Mouse (Mus musculus): ENCODE measurements around the gene Adra1b.

Adra1b gene

DNA sequence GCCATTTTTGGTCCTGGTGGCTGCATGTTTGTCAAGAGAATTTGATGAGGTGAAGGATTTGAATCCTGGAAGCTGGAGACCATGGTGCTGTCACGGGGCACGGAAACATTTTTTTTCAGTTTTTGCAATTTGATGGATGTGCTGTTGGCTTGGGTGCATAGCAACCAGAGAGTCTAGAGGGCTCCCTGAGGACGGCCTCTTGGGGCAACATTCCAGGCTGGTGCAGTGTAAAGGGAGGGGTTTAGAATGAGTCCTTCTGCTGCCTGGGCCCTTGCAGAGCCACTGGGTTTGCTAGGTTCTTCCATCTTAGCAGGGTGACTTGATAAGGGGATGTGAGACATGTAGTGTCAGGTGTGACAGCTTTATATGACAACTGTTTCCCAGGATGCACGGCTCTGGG is 8.5 kb downstream of the Adra1b start:
- peak; percentile 42 for DNase-seq

DNA sequence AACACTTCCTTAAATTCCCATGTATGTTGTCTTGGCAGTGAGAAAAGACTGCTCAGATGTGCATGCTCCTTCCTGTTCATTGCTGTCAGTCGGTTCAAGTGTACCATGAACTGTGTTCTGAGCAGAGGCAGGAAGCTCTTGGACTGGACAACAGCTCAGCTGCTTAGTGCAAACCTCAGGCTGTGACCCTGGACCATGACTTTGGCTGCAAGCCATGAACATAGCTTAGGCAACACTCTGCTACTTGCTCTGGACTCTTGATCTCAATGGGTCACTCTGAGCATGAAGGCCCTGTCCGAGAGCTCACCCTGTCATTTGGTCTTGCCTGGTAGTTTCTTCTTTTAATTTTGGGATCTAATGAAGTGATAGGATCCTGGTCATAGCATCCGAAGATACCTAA is 9.6 kb downstream of the Adra1b start:
- DNase-seq: peak; percentile 42

DNA sequence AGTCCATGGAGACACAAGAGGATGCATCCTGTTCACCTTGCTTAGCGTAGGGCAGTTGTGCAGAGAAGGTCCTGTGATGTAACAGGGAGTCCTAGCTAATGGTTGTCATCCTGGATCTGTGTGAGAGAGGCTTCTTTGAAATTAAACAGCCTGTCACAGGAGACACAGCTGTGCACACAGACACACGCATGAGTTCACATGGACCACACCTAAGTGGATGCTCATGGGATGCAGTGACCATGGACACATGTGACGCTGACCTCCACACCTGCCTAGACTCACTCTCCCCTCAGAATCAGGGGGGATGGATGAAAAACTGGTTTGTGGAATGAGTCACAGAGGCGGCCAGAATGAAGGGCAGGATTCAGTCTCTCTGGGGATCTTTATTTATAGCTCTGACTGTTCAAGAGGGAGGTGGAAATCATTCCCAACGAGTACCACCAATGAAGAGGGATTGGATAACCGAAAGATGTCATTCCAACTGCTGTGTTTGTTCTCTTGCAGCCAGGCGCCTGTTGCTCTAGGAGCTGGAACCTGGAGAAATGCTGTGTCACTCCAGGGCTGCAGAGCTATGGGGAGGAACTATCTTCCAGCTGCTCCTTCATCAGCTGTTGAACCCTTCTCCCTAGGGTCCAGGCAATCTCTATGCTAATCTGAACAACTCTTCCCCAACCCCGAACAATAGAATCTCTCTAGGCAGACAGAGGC is 11.6 kb downstream of the Adra1b start:
- DNase-seq: no peak

DNA sequence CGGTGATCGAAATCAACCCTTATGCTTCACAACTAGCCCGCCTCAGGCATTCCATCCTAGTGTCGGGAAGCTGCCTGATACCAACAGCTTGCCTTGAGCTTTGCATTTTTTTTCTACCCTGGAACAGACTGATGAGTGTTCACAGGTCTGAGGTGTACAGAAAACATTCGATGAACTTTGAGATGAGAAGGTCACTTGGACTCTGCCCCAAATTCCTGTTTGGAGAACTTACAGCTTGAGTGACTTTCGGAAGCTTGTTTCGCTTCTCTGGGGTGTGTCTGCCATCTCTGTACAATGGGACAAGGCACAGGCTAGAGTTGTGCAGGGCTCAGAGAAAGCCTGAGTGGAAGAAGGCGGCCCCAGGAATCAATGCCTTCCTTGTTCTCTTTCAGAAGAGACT is 12.3 kb downstream of the Adra1b start:
- no peak for DNase-seq

GRCm38 (mm10) chr11:43887597-43887996 is 13.4 kb downstream of the Adra1b start:
- DNase-seq: no peak

GRCm38 (mm10) chr11:43884521-43884920 is 16.5 kb downstream of the Adra1b start:
- no peak for DNase-seq

- no peak for DNase-seq
Observed at GRCm38 (mm10) chr11:43883641-43884181, 17.3 kb downstream of the Adra1b start.

DNA sequence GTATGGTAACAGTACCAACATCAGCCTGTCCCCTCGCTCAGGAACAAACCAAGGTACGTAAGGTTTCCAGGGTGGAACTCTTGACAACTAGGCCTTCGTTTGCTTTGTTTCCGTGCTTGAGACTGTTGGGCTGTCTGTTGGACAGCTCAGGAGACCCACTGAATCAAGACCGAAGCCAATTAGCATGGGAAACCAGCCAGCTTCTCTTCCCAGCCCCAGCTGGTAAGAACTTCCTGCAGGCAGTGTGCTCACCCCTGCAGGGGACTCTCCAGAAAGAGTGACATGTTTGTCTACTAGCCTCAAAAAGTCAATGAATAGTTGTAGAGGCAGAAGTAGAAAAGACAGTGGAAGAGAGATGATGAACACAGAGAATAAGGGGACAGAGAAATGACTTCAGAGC is 23.8 kb downstream of the Adra1b start:
- no peak for DNase-seq

GRCm38 (mm10) chr11:43867721-43868281 is 33.2 kb downstream of the Adra1b start:
- DNase-seq: no peak

- DNase-seq: no peak
Observed at GRCm38 (mm10) chr11:43865298-43866165, 35.5 kb downstream of the Adra1b start.

- no peak for DNase-seq
Observed at GRCm38 (mm10) chr11:43853046-43853445, 48.0 kb downstream of the Adra1b start.

DNA sequence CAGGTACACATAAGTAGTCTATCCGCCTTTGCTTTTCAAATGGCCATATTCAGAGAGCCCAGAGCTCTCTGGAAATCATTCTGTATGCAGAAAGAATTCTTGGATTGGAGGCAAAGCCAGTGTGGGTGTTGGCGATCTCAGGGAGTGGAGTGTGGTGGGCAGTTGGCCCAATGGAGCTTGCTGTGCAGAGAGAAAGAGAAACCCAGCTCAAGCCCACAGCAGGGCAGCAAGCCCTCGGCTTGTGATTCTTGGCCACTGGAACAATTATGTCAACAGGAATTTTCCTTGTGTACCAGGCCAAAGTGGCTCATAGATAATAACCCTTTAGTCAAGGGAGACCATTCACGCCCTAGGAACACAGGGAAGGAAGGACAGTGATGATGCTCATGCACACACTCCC is 53.0 kb downstream of the Adra1b start:
- DNase-seq: no peak

DNA sequence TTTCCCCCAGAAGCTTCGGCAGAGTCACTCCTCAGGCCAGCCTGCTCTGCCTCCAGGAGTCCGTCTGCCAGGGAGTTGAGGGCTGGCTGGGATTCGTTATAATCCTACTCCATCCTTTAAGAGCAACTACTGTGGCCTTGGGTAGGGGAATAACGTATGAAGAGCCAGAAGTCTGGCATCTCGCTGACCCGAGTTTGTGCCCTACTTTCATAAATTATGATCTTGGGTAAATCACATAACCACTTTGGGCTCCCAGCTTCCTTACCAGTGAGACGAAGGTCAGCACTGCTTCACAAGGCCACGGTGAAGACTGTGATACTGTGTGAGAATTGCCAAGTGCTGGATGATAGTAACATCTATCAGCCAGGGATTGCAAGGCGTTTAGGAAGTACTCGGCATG is 59.4 kb downstream of the Adra1b start:
- DNase-seq: no peak

DNA sequence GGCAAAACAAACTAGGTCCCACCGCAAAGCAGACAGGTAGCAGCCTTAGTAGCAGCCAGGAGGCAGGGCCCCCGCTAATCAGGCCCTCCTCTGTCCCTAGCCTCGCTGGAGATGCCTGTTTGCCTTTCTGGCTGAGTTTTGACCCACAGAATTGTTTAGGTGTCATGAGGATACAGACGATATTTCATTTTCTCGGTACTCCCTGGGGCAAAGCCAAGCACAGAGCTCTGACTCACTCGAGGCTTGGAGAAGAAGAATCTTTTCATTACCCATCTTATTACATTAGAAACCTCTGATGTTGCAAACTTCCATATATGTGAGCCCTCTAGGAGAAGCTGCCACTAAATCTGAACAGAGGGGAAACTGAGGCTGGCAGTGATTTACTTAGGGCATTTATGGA is 60.5 kb downstream of the Adra1b start:
- no peak for DNase-seq

DNA sequence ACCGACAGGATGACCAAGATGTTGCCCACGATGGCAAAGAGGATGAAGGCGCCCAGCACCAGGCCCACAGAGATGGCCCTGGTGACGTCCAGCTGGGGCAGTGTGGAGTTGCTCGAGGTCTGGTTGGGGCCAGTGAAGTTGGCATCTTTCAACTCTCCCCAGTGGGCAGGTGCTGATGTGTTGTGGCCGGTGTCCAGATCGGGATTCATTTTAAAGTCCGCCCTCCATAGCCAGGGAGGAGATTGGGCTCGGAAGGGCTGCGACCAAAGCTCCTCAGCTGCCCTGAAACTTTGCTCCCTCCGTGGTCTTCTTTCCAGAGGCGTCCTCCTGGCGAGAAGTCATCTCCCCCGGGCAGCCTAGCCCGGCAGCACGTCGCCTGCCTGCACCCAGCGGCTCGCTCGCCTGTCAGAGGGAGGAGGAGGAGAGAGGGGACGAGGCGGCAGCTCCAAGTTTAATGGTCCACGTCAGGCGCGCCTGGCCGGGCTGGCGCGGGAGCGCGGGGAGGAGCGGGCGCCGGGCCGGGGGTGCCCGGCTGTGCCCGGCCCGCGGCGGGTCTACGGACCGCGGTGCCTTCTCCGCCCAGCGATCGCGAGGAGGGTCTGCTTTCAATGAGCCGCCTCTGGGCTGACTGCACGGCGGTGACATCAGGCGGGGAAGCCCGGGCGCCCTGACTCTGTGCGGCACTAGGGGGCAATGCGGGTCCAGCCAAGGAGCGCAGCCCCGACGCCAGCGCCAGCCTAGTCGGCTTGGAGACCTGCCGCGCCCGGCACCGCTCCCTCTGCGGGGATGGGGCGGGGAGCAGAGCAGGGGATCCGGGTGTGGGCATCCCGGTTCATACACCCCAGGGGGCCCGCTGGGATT is 64.9 kb downstream of the Adra1b start:
- peak; percentile 77 for DNase-seq

DNA sequence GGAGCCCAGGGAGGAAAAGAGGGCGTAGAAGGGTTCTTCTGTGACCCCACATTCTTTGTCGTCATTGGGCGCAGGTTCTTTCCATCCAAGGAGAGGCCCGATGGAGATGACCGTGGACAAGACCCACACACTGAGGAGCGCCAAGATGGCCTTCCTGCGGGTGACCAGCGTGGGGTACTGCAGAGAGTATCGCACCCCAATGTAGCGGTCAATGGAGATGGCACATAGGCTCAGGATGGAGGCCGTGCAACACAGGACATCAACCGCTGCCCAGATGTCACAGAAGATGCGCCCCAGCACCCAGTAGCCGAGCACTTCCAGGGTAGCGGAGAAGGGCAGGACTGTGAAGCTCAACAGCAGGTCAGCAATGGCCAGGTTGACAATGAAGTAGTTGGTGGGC is 65.6 kb downstream of the Adra1b start:
- DNase-seq: no peak

DNA sequence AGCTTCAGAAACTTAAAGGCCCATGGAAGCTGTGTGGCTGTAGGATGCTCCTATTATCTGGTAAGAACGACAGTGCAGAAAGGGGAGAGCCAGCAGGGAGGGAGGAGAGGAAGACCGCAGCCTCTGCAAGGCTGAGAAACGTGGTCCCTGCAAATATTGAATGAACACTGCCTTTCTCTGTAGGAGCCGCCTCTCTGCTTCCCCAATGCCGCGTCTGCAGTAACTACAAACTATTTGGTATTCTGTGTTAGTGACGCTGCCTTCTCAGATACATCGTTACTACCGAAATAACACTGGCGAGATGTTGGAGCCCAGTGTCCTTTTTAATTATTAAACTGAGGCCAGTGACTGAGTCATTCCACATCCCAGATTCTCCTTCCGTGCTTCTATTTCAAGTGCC is 66.5 kb downstream of the Adra1b start:
- no peak for DNase-seq

- DNase-seq: no peak
Observed at GRCm38 (mm10) chr11:43831530-43831929, 69.5 kb downstream of the Adra1b start.

DNA sequence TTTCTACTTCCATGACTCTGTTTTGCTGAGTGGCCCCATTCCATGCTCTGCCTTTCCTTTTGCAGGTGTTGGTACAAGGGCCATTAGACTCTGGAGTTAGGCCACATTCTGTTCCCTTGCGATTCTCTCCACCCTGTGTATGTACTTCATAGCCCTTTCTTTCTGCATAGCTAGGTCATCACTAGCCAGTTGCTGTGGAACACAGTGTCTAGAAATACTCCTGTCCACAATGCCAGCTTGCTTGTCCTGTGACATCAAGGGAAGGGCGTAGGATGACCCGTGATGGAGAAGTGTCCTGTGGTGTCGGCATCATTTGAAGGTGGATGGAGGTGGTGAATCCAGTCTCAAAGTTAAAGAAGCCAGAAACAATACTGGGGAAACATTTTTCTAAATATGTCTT is 74.2 kb downstream of the Adra1b start:
- DNase-seq: no peak

- DNase-seq: no peak
Observed at GRCm38 (mm10) chr11:43823349-43823748, 77.7 kb downstream of the Adra1b start.

DNA sequence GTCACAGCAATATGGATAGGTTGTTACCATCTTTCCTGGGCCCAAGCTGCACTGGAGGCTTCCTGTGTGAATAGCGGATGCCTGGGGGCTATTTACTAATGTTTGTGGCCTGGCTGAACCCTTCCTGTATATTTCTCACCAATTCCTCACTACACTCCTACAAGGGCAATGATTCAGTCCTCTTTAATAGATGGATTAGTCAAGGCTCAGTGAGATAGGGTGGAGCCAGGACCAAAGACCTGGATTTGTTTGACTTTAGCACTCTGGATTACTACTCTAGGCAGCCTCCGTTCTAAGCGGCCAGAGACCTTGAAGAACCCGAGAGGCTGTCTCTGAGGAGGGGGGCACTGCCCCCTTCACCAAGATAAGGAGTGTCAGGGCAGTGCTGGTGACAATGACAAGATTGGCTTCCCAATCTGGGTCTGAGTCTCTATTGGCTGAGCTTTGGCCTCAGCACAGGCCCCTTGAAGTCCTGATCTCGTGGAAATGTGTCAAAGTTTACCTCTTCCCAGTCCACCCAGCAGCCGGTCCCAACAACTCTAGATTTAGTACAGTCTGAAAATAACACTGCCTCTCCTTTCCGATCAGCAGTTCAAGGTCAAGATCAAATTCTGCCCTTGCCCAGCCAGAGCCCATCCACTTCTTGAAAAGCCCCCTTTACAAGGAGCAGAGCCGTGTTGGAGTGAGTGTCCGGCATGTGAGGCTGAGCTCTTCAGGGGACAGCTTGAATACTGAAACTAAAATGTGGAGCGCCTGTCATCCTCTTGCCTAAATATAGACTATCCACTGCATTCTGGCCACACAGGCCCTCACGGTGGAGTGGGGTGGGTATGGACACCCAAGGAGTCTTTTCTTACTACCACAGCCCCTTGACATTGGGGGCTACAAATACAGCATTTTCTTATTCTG is 80.2 kb downstream of the Adra1b start:
- DNase-seq: no peak

Data from lung, postnatal 14 days (tissue).